In the genomic region with DNA sequence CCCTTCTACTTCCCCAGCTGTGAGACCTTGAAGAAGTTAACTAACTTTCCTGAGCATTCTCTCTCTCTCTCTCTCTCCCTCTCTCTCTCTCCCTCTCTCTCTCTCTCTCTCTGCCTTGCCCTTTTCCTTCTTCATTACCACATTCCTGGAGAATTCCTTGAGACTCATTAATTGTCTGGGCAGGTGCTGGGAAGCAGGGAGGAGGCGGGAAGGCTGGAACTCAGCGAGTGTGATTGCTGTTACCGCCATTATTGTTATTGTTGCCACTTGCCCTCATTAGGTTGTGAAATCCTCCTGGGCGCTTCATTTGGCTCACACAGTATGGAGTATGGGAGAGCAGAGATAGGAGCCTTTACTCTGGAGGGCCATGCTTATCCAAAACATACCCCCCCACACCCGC, we compare ENCODE assay signal across 12 mouse cellular contexts. TPM values are rescaled to one million over a fixed set of nuclear protein-coding genes. Genes with fewer than 3 reads are reported as not detected.
DNase-seq lines count a peak whose midpoint lies in the region; ATAC-seq lines count a peak whose summit lies in the region.
"Had no signal": no experiment of that assay in that cellular context is flagged by ENCODE, and none has a peak within 500 bp of the region (broad histone marks: within the 10 kb centered on the region; RNA-seq: fewer than 3 reads in every experiment).

No protein-coding gene starts in this region.

- no peaks in the 10 kb centered on the region for H3K36me3 ChIP-seq in heart, embryonic 10.5 days
- H3K36me3 ChIP-seq in megakaryocyte, embryonic 14.5 days (replicated peaks; ENCODE audit: low read length), result peaks cover 32% of the 10 kb centered on the region
- H3K36me3 ChIP-seq in stomach, embryonic 16.5 days (ENCODE audit: control insufficient read depth, insufficient read depth, low read length), result no peaks in the 10 kb centered on the region

- WGBS in heart, embryonic 10.5 days, result 19% methylated on average over 5 of the region's 5 CpGs
- 17% methylated on average over 5 of the region's 5 CpGs for WGBS in stomach, embryonic 16.5 days

- no peaks in the 10 kb centered on the region for H3K9me3 ChIP-seq in heart, embryonic 10.5 days
- no peaks in the 10 kb centered on the region for H3K9me3 ChIP-seq in megakaryocyte, embryonic 14.5 days
- H3K9me3 ChIP-seq in stomach, embryonic 16.5 days (replicated peaks; ENCODE audit: control insufficient read depth, low read length), result no peaks in the 10 kb centered on the region

- peak overlapping the region; percentile 80 for H3K27ac ChIP-seq in heart, embryonic 10.5 days
- peak overlapping the region; percentile 33; the same call in 1 of the 2 replicates for H3K27ac ChIP-seq in stomach, embryonic 16.5 days (ENCODE audit: low read length)

- ATAC-seq in megakaryocyte, adult 5-6 weeks (ENCODE audit: poor library complexity, severe bottlenecking), result no peak
- ATAC-seq in stomach, embryonic 16.5 days (ENCODE audit: insufficient read depth, low FRiP score), result no peak
- ATAC-seq: activated CD4-positive, CD25-positive, alpha-beta regulatory T cell, adult 4 months had no signal

- no peak overlapping the region for H3K9ac ChIP-seq in stomach, embryonic 16.5 days (ENCODE audit: low read length)

- peaks cover 52% of the 10 kb centered on the region for H3K4me1 ChIP-seq in heart, embryonic 10.5 days
- H3K4me1 ChIP-seq in megakaryocyte, embryonic 14.5 days, result peaks cover 85% of the 10 kb centered on the region
- peaks cover 59% of the 10 kb centered on the region for H3K4me1 ChIP-seq in stomach, embryonic 16.5 days (ENCODE audit: control insufficient read depth, insufficient read depth, low read length)

- no peak overlapping the region for H3K4me3 ChIP-seq in heart, embryonic 10.5 days
- H3K4me3 ChIP-seq in megakaryocyte, embryonic 14.5 days (replicated peaks), result peak overlapping the region; percentile 85
- H3K4me3 ChIP-seq in stomach, embryonic 16.5 days (replicated peaks; ENCODE audit: low read length), result no peak overlapping the region

- DNase-seq in heart, embryonic 10.5 days (ENCODE audit: low spot score), result no peak
- no peak for DNase-seq in heart, adult 18-20 months
- DNase-seq in liver, result peak; percentile 74
- DNase-seq in layer of hippocampus, adult 8-10 months (ENCODE audit: low spot score in 2 of 2), result no peak
- no peak for DNase-seq in gastrocnemius, postnatal 10 days
- DNase-seq: cerebellum, adult 8-10 months had no signal

- no peak overlapping the region for H3K4me2 ChIP-seq in stomach, embryonic 16.5 days (ENCODE audit: low read depth, low read length)

- peaks cover 46% of the 10 kb centered on the region for H3K27me3 ChIP-seq in heart, embryonic 10.5 days (ENCODE audit: insufficient read depth, poor library complexity, severe bottlenecking)
- H3K27me3 ChIP-seq in megakaryocyte, embryonic 14.5 days (replicated peaks), result no peaks in the 10 kb centered on the region
- no peaks in the 10 kb centered on the region for H3K27me3 ChIP-seq in stomach, embryonic 16.5 days (ENCODE audit: control insufficient read depth, insufficient read depth, low read length)

RNA-seq across cellular contexts. Expression of a gene that starts 8.6 kb away (rescaled TPM):
- 9.0 and 16.6 TPM in 2 replicates for polyA plus RNA-seq in heart, embryonic 10.5 days (2016; fragmentation: Nextera tagmentation; extraction: Ambion mirVana)
- total RNA-seq in heart, adult 18-20 months (2021), result 10 to 100 TPM; 60.8 to 62.2 TPM
- polyA plus RNA-seq in megakaryocyte, embryonic 14.5 days (2012; ENCODE audit: insufficient read depth, low replicate concordance), result 388 and 1,147 TPM in 2 replicates
- 7.3 and 7.8 TPM in 2 replicates for total RNA-seq in megakaryocyte, adult 5-6 weeks (2015)
- total RNA-seq in megakaryocyte, adult 5-6 weeks (2017), result 2.8 and 14.0 TPM in 2 replicates
- polyA plus RNA-seq in stomach, embryonic 16.5 days (2015; fragmentation: Nextera tagmentation; extraction: Ambion mirVana), result 51.1 and 65.2 TPM in 2 replicates
- 10 to 100 TPM; 81.5 to 97.4 (median 90.2) TPM for total RNA-seq in layer of hippocampus, adult 8-10 months (2022)
- 10 to 100 TPM; 15.6 to 18.0 TPM for total RNA-seq in gastrocnemius, postnatal 10 days (2021)

RNA-seq across cellular contexts. Expression of a gene that starts 34.3 kb away (rescaled TPM):
- polyA plus RNA-seq in heart, embryonic 10.5 days (2016; fragmentation: Nextera tagmentation; extraction: Ambion mirVana), result 3.0 and 3.9 TPM in 2 replicates
- total RNA-seq in heart, adult 18-20 months (2021), result 1 to 10 TPM; 1.5 TPM
- 111 and 126 TPM in 2 replicates for polyA plus RNA-seq in megakaryocyte, embryonic 14.5 days (2012; ENCODE audit: insufficient read depth, low replicate concordance)
- 15.5 and 21.6 TPM in 2 replicates for total RNA-seq in megakaryocyte, adult 5-6 weeks (2015)
- total RNA-seq in megakaryocyte, adult 5-6 weeks (2017), result 28.8 and 38.7 TPM in 2 replicates
- 3.2 and 3.7 TPM in 2 replicates for polyA plus RNA-seq in stomach, embryonic 16.5 days (2015; fragmentation: Nextera tagmentation; extraction: Ambion mirVana)
- under 1 TPM in 3 of 4 experiments, not detected in 1; 0.20 to 0.47 (median 0.27) TPM for total RNA-seq in layer of hippocampus, adult 8-10 months (2022)
- 1 to 10 TPM in 1 of 2 experiments, under 1 TPM in 1; 0.80 to 1.2 TPM for total RNA-seq in gastrocnemius, postnatal 10 days (2021)

RNA-seq across cellular contexts. Expression of a gene that starts 59.7 kb away (rescaled TPM):
- 0.69 and 0.79 TPM in 2 replicates for polyA plus RNA-seq in heart, embryonic 10.5 days (2016; fragmentation: Nextera tagmentation; extraction: Ambion mirVana)
- total RNA-seq in heart, adult 18-20 months (2021), result under 1 TPM in 1 of 2 experiments, not detected in 1; 0.41 TPM
- 1.2 and 1.8 TPM in 2 replicates for polyA plus RNA-seq in megakaryocyte, embryonic 14.5 days (2012; ENCODE audit: insufficient read depth, low replicate concordance)
- 0.58 and 2.4 TPM in 2 replicates for total RNA-seq in megakaryocyte, adult 5-6 weeks (2015)
- total RNA-seq in megakaryocyte, adult 5-6 weeks (2017), result 0.45 and 1.2 TPM in 2 replicates
- polyA plus RNA-seq in stomach, embryonic 16.5 days (2015; fragmentation: Nextera tagmentation; extraction: Ambion mirVana), result 0.44 and 0.45 TPM in 2 replicates
- total RNA-seq in layer of hippocampus, adult 8-10 months (2022), result under 1 TPM in 2 of 4 experiments, not detected in 2; 0.73 to 0.85 TPM
- under 1 TPM; 0.07 to 0.09 TPM for total RNA-seq in gastrocnemius, postnatal 10 days (2021)
- total RNA-seq: left cerebral cortex, postnatal 25 days had no signal
- polyA plus RNA-seq: neural tube, embryonic 11.5 days had no signal

Comparison
In these comparisons a context has a peak if more than half of its experiments do, and no peak if none do; other contexts are left out.
1. RNA of a gene that starts 34.3 kb away (total RNA-seq): 15.5 to 38.7 TPM in megakaryocyte, adult 5-6 weeks; 1.5 TPM in heart, adult 18-20 months, 0.80 to 1.2 TPM in gastrocnemius, postnatal 10 days and 0.20 to 0.47 TPM in layer of hippocampus, adult 8-10 months; every median in the first group is over 4 times any median in the second.